Mouse (Mus musculus) kidney, adult 2 months (tissue): ENCODE results near the gene Cemip2.

Source experiments
- CTCF ChIP-seq: fragments of 200-500 bp; conservative IDR thresholded peaks from 2 replicates; pipeline ENCODE4 v1.5.1; 2011; ENCODE audit warnings: low read depth, mild to moderate bottlenecking, control low read depth, low read length, moderate library complexity, mixed read lengths; ENCODE audit not compliant: insufficient read depth, insufficient read length
- POLR2A ChIP-seq: fragments of 200-500 bp; IDR thresholded peaks from one replicate; pipeline ENCODE4 v1.6.1; 2011; ENCODE audit warnings: low read depth, low read length, control low read depth

- no peak for TF ChIP-seq POLR2A
- TF ChIP-seq CTCF: no peak
Measured at GRCm38 (mm10) chr19:21820126-21820525, 42.0 kb downstream of the Cemip2 start.
